Mouse (Mus musculus) cerebellum, postnatal 4 days (tissue): ENCODE data around the gene Enpp4.
A peak's percentile ranks its signal among the peaks of the same experiment; 100 is the strongest.

Experiments
- DNase-seq, 2 experiments: peaks; one replicate each; pipeline ENCODE4 v3.0.0; 2022; ENCODE audit warnings: low spot score in 2 of 2, mixed read lengths in 1 of 2

The Enpp4 gene

DNA sequence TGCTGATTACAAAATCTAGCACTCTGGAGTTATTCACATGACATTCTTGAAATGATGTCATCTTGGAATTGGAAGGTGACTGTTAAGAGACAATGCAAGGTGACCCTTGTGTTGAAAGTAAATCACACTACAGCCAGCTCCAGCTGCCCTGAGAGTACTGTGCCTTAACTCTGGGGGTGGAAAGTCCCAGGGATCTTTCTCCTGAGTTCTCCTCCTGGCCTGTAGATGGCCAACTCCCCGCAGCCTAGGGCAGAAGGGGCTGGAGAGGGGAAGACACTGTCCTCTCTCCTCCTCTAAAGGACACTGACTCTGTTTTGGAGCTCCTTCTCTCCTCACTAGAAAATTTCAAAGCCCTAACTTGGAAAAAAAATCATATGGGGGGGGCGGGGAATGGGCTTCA lies 14.1 kb downstream of the Enpp4 start:
- no peak for DNase-seq

GRCm38 (mm10) chr17:44090916-44091315 lies 14.7 kb downstream of the Enpp4 start:
- DNase-seq: no peak

- no peak for DNase-seq
Observed at GRCm38 (mm10) chr17:44088226-44088625, 17.4 kb downstream of the Enpp4 start.

- no peak for DNase-seq
Observed at GRCm38 (mm10) chr17:44083156-44083555, 22.5 kb downstream of the Enpp4 start.

GRCm38 (mm10) chr17:44078631-44079350 lies 26.8 kb downstream of the Enpp4 start, which contains the start of gene Enpp5:
Gene Enpp5 (plus strand): TSS chr17:44078813.
- peak; percentile 75 to 84 for DNase-seq

DNA sequence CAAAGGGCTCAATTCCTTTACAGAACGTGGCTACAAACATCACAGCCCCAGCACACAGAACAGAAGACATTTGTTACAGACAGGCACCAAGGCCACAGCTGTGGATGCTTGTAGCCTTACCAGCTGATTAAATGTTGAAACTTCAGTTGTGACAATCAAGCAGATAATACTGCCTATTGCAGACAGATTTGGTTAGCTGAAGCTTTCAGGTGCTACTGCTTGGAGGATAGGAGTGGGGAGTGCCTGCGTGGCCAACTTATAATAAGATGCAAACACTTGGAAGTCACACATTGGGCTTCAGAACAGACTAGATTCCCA lies 27.8 kb downstream of the Enpp4 start:
- no peak for DNase-seq

GRCm38 (mm10) chr17:44077146-44077842 lies 28.3 kb downstream of the Enpp4 start:
- DNase-seq: no peak

- DNase-seq: no peak
Observed at GRCm38 (mm10) chr17:44076051-44076680, 29.4 kb downstream of the Enpp4 start.

DNA sequence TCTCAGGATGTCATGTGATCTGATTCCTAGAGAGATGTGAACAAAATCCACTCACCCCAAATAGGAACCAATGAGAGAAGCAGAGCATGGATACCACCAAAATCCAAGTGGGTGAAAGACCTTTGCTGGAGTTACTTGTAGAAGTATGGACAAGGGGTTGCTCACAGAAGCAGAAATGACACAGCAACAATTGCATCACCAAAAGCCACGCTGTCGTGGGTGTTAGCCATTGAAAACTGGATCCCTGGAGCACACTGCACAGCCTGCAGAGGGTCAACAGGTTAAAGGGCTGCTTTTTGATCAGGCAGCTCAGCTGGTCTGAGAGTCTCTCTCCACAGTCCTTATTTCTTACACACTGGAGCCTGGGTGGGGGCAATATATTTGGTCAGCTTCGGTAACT lies 30.0 kb downstream of the Enpp4 start:
- DNase-seq: no peak

DNA sequence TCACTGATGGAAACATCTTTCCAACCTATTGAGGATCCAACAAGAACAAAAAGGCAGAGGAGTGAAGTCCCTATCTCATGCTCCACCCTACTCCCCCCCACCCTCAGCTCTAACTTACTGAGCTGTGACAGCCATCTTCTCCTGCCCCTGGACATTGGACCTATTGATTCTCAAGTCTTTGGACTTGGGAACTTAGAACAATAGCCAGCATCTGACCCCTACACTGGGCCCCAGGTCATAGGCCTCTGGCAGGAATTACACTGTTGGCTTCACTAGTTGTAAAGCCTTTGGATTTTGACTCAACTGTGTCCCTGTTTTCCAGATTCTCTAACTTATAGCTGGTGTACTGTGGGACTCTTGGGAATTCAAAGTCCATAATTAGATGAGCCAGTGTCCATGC lies 33.9 kb downstream of the Enpp4 start:
- DNase-seq: no peak

GRCm38 (mm10) chr17:44068876-44069275 lies 36.7 kb downstream of the Enpp4 start:
- DNase-seq: no peak

GRCm38 (mm10) chr17:44061289-44061890 lies 44.2 kb downstream of the Enpp4 start:
- no peak for DNase-seq

DNA sequence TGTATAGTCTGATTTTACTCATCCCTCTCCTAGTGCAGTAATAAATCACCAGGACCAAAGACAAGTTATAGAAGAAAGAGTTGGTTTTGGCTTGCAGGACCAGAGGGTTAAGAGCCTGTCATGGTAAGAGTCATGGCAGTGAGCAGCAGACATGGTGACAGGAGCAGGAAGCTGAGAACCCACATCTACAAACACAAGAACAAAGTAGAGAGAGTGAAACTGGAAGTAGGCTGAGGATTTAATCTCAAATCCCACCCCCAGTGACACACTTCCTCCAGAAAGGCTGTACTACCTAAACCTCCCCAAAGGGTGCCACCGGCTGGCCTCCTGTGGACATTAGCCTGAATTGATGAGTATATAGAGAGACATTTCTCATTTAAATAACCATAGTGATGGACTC lies 44.8 kb downstream of the Enpp4 start:
- DNase-seq: no peak

- no peak for DNase-seq
Observed at GRCm38 (mm10) chr17:44058145-44058544, 47.5 kb downstream of the Enpp4 start.

DNA sequence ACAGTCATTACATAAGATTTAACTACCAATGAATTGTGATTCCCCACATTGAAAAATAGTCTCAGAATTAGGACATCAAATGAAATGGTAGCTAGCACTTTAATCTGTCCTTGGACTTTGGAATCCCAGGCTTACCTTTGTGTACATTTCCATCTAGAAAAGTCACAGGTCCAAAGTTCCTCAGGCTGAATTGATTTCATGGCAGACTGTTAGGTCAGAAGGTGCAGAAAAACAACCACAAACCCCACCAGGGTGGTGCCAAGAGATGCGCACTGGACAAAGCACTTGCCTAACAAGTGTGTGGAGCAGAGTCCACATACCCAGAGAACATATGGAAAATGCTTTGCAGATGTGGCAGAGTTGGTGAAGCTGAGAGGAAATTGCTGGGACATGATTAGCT lies 48.5 kb downstream of the Enpp4 start:
- no peak for DNase-seq

GRCm38 (mm10) chr17:44053427-44053826 lies 52.2 kb downstream of the Enpp4 start:
- no peak for DNase-seq
